Mouse (Mus musculus) gonadal fat pad, adult 2 months (tissue): ENCODE data around the gene Adgrd1. TPM values are rescaled to one million over a fixed set of nuclear protein-coding genes. Genes with fewer than 3 reads are reported as not detected.

ENCODE experiments used
- DNase-seq: peaks from one replicate; pipeline ENCODE4 v3.0.0-alpha.2; 2012; ENCODE audit warnings: low read depth
- polyA plus RNA-seq: library from polyadenylated mRNA; depleted of rRNA; stranded (reverse); fragments of >200 nt; gene quantifications from 2 replicates; pipeline ENCODE4 v1.2.3, GENCODE M21; 2012

Adgrd1 gene
- polyA plus RNA-seq, 1 experiment, result 10.8 TPM

DNA sequence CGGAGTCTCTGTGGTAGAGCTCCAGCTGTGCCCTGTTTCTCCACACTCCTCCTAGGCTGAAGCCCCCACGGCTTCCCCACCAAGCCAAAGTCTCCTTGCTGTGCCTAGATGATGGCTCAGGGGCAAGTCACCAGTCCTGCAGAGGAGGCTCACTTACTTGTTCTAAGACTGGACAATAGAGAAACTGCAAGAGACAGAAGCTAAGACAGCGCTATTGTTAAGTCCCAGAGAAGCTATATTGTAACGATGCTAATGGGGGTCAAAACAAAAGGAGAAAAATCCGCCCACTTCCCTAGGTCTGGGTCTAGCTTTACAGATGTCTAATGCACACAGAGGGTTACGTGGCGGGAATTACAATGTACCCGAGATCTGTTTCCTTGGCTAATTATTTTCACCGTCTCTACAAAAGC, 59.4 kb downstream of the Adgrd1 start:
- no peak for DNase-seq

DNA sequence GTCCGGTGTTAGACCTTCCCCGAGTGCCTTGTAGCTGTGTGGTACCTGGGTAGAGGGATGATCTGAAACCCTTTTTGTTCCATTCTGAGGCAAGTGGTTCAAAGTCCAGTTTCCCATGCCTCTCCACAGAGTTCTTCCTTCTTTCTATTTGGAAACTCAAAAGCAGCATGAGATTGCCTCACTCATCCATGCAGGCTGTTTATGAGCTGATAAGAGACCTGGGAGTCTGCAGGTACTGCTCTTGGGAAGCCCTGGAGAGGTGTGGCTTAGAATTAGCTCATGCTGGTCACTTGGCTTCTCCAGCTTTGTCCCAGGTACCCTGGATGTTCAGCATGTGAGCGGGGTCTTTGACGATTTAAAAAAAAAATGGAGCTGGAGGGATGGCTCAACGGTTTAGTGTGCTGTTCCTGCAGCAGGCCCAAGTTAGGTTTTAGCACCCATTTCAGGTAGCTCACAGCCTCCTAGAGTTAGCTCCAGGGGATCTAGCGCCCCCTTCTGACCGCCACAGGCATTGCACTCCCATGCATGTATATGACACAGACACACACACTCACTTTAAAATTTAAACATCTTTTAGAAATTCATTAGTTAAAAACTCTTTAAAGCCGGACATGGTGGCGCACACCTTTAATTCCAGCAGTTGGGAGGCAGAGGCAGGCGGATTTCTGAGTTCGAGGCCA, 65.0 kb downstream of the Adgrd1 start:
- no peak for DNase-seq

DNA sequence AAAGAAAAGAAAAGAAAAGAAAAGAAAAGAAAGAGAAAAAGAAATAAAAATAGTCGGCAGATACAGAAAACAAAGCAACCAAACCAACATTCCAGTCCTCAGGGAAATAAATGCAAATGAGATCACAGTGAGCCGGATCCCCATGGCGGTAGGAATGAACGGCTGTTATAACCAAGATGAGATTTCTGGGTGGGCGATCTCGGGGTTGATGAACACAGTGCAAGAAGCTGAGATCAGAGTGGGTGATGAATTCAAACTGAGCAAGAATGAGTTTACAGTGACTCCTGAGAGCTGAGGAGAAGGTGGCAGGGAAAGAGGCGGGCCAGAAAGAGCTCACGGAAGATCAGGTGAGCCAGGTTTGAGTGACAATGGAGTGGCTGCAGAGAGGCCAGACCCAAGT, 66.9 kb downstream of the Adgrd1 start:
- DNase-seq, result no peak

DNA sequence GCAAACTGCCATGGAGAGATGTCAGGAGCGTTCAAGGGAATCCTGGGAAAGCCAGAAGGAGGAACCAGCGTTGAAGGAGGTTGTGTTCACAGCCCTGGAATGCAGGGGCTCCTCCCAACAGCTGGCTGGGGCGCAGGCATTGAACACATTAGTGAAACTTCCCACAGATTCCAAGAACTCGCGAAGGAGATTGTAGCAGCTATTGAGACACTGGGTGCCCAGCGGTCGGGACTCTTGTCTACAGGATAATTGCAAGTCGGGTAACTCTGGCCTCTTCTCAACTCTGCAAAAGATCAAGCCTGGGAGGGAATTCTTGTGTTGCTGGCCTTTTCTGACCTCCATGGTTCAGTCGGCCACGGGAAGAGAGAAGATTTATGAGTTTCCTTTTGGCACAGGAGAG, 67.5 kb downstream of the Adgrd1 start:
- DNase-seq, result peak; percentile 33

DNA sequence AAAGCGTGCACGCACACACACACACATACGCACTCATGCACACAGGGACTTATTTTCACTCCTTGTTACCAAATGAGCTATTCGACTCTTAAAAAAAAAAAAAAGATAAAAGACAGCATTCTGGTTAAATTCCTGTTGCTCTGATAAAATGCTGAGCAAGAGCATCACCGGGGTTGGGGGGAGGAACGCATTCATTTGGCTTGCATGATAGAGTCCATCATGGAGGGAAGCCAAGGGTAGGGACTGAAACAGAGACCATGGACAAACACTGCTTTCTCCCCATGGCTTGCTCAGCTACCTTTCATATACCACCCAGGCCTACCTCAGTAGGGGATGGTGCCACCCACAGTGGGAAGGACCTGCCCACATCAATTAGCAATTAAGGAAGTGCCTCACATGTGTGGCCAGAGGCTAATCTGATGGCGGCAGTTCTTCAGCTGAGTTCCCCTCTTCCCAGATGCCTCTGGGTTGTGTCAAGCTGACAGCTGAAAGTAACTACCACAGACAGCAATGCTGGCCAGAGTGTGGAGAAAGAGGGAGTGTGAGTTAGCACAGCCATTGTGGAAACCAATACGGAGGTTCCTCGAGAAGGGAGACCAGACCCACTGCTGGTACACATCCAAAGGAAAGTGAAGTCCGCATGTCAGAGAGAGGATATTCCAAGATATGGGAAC, 68.5 kb downstream of the Adgrd1 start:
- DNase-seq, result no peak

DNA sequence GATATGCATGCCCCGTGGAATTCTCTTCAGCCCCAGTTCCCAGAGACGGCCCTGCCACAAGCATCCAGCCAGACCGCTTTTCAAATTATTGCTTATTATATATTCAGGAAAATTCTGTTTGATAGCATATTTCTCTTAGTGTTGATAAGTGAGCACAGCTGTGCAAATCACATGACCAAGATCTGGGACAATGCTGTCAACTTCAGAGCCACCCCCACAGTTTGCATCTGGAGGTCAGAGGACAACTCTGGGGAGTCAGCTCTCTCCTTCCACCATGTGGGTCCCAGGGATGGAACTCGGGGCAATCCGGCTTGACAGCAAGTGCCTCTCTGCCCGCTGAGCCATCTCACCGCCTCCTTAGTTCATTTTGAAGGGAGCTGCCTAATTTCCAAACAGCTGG, 69.0 kb downstream of the Adgrd1 start:
- no peak for DNase-seq

DNA sequence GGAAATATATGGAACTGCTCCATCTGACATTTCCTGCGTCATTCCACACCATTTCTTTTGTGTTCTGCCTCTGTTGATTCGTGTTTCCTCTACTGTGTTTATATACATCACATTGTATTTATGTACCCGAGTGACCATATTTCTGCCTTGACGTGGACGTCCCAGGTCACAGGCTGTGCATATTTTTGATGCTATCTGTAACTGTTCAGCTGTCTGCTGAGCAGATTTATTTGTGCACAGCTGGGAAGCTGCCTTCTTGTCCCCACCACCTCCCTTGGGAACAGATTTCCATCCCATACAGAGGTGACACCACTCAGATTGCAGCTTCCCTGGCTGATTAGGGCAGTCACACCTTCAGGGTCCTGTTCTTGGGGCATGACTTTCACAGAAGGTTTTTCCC, 72.5 kb downstream of the Adgrd1 start:
- DNase-seq, result no peak

DNA sequence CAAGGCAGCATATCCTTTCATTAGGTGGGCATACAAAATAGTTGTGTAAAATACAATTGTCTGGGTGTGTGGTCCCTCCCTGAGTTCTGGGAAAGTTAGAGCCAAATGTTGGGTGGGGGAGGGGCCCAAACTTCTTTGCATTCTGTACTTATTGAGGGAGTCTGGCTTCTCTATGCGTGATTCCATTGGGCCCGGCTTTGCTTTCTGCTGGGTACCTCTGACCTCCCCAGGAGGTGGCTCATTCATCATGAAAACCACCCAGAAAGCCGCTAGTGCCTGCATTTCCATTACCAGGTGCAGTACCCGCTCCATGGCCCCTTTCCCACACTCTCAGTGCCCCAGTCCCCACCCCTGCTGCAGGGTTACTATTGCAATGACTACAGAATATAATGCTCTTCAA, 73.0 kb downstream of the Adgrd1 start:
- DNase-seq, result no peak

DNA sequence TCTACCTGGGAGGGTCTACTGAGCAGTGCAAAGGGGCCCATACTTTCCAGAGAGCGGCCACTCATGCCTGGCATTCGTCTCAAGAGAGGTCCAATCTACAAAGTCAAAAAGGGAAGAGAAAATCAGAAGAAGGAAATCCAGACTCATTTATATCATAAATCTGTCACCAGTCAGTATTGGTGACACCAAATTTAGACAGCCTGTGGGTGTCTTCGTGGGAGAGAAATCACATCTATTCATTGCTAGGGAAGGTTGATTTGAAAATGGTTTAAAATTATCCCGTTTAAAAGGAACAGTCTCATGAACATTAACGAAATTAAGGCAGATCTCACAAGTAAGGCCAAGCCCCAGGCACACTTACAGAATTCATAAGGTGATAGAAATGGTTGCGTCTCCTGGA, 76.0 kb downstream of the Adgrd1 start:
- no peak for DNase-seq

DNA sequence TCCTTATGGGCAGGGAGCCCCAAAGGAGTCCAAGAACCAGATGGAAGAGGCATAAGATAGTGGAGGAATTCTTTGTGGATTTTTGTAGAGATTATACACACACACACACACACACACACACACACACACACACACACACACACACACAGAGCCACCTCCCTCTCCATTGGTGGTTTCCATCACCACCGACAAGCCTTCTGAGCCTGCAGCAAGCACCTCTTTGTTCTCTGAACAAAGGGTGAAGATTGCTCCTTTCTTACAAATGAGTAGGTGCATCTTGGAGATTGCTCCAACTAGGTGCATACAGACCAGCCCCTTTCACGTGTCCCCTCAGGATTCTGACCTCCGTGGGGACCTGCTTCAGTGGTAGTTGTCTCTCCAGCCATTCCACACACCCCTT, 79.4 kb downstream of the Adgrd1 start:
- DNase-seq, result no peak

DNA sequence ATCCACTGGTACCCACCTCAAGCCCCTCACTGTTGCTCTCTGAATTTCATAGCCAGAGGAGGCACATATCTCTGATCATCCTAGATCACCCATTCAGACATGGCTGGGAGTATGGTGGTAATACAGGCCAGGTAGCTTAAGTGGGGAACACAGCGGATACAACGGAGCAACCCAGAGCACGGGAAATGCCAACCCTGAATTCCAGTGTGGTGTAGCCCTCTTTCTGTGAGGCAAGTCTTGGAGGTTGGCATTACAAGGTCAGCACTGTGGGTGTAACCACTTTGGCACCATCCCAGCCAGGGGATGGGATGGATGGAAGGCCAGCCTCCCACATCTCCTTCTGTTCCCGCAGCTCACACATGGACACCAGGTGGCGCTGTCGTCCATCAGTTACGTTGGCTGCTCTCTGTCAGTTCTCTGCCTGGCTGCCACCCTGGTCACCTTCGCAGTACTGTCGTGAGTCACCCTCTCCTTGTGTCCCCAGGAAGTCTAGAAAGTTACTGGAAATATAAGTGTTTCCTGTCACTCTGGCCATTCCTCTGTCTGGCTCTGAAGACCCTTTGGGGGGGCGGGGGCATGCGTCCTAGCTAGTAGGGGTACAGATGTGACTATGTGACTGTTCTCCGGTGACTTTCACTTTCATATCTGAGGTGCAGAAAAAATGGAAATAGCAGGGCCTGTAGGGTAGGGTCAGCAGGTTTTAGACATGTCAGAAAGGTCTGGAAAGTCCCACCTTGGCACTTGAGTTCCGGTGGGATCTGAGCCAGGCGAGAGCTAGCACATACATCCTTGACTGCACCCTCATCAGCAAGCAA, 81.4 kb downstream of the Adgrd1 start:
- DNase-seq, result no peak

DNA sequence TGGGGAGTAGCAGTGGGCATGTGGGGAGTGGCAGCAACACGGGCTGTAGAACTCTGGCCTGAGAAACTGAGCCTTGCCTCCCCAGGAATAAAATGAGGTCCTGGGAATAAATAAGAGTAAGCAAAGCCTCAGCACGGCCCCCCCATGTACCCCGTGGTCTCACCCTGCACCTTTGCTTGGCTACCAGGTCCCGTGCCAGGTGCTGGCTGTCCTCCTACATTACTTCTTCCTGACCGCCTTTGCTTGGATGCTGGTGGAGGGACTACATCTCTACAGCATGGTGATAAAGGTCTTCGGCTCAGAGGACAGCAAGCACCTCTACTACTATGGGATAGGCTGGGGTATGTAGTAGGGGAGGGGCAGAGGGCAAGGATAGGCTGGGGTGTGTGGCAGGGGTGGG, 82.8 kb downstream of the Adgrd1 start:
- DNase-seq, result no peak

DNA sequence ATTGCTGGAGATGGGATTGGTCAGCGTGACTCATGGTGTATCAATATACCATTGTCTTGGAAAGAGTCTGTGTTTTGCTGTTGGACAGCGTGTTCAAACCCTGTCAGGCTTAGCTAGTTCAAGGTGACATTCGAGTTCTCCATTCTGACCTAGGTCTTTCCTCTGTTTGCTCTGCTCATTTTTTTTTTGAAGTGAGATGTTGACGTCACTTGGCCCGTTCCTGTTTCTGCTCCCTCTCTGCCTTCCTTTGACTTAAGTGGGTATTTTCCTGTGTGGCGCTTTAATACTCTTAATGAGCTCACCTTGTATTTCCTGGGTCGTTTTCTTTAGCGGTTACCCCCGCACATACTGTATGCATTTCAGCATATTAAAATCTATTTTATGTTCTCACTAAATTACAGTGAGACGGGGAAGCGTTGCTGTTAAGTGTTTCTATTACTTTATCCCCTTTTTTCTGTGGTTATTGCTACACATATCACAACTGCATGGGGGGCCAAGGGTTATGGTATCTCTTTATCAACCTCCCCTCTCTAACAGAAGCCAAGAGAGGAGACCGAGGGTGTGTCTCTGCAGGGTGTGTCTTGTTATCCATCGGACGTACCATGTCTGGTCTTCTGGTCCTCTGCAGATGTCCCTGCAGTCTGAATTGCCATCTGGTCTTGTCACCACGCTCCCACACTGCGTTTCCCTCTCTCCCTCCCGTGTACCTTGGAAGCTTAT, 83.6 kb downstream of the Adgrd1 start:
- no peak for DNase-seq

DNA sequence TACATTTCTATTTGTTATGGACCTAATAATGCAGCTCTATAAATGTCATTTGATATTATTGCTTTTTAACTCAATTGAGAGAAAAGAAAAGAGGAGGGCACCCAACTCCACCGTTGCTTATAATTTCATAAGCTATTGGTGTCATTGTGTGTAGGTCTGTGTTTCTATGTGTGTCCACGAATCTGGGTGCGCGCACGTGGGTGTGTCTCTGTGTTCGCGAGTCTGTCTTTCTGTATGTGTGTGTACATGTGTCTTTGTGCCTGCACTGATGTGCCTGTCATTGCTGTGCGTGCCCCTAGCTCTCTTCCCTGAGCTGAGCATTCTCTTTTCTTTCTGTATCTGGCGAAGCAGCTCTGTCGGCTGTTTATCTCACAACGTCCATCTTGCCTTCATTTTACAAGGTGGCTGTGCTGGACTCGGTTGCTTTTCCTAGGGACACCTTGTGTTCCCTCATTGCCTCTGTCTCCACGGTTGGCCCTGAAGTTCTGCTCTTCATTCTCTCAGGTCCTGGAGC, 84.2 kb downstream of the Adgrd1 start:
- no peak for DNase-seq

DNA sequence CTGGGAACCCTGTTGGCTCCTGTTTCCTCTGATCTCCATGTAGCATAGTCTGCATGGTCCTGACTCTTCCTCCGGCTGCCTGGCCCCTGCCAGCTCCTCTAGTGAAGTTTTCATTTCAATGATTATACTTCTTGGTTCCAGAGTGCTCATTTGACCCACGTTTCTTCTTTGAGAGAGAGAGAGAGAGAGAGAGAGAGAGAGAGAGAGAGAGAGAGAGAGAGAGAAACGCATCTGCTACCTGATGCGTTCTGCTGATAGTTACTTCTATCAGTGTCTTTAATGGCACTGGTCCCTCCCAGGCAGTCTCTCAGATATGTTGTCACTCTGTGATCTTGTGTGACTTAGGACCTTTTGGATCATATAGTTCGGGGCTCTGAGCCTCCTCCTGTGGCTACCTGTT, 84.9 kb downstream of the Adgrd1 start:
- DNase-seq, result no peak

DNA sequence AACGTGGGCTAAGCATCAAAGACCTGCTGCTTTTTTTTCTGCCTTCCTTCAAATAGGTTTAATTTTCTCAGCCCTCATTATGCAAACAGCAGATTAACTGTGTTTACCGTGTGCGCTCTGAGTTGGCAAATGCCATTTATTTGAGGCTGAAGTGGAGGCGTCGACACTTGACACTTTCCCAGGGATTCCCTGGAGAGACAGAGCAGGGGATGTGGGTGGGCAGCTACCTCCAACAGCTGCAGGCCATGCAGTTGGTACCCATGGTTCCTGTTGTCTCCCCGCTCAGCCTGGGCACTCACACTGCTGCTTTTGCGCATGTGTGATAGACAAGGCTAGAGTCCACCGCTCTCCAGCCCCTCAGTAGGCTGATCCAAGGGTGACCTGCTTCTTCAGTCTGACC, 86.0 kb downstream of the Adgrd1 start:
- no peak for DNase-seq

DNA sequence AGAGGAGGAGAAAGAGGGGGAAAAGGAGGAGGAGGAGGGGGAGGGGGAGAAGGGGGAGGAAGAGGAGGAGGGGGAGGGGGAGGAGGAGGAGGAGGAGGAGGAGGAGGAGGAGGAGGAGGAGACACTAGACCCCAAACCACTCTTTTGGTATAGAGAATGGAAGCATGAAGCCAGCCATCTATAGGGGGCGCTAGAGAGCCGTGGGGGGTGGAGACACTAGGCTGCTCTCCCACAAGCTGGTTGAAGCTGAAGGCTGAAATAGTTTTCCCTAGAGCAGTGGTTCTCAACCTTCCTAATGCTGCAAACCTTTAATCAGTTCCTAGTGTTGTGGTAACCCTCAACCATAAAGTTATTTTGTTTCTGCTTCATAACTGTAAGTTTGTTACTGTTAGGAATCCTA, 89.7 kb downstream of the Adgrd1 start:
- DNase-seq, result no peak

DNA sequence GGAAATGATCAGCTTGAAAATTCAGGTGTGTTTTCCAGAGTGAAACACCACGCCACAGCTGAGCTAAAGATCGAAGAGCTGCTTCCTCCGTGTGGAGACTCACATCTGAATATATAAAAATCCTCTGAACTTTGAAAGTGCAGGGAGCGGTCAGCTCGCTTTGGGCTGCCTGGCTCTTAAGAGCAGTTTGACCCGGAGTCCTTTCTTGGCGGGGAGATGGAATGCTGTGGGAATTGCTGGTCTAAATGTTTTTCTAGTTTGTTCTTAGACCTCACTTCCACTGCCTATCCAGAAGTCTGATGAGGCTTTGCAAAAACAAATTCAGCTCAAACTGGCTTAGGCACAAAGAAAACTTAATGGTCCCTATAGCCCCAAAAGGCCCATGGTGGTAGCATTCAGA, 90.4 kb downstream of the Adgrd1 start:
- DNase-seq, result no peak

DNA sequence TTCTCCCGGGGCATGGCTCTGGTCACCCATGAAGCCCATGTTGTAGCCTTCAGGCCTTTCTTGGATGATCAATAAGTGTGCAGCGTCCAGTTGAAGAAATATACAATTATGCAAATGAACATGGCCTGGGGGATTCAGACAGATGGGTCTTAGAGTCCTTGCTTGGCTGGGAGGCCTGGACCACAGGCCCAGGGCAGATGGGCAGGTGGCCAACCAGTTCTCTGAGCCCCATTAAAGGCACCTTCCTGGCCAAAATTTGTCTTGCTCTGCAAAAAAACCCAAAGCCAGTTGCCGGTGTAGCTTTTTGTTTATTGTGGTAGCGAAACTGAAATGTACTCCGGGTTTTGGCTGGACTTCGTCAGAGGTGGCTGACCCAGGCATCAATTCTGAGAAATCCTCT, 92.5 kb downstream of the Adgrd1 start:
- no peak for DNase-seq

DNA sequence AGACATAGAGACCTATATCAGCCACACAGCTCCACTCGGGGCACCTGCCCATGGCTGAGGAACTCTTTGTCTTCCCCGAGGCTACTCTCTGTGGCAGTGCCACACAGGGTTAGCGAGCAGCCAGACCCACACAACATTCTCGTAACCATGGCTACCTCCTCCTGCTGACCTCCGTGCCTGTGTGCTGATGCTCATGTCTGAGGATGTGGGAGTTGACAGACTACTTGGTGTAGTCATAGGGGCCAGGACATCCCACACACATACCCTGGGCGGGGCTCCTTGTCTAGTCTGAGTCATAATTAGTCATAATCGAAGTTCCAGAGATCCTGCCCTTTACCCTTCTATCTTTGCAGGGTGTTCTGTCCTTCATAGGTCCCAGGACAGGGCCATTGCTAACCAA, 93.5 kb downstream of the Adgrd1 start:
- DNase-seq, result no peak

DNA sequence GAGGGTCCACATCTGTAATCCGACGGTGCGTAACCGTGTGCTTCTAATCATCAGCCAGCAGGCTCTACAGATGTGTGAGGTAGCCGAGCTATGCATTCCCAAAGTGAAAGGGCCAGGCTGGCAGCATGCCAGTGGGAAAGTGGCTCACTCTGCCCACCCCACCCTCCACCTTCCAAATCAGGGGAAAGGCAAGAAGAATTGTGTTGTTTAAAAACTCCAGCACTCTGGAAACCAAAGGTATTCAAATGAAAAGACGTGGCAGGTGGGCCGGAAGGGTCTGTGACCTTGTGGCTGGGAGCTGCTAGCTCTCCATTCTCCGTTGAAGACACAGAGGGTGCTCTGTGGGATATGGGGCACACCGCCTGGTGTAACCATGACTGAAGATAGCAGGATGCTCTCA, 100.0 kb downstream of the Adgrd1 start:
- DNase-seq, result no peak

DNA sequence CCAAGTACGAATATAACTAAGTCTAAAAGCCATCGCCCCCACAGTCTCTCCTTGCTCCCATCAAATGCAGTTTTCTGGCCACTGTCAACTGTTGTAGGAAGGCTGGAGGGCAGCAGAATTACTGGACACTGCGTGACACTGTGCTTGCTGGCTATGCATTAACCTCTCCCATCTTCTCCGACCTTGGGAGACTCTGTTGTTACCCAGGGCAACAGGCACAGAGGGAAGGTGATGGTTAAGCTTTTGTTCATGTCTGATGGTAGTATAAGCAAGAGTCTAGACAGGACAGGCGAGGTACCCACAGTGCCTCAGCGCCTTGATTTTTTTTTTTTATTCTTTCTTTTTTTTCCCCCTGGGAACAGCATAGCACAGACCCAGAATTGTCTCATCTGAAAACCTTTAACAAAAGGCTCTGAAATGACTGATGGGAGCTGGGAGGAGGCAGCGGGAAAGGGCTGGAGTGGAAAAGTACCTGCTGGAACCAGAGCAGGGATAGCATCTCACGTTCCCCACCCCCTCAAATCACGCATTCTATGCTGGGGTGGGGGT, 100.5 kb downstream of the Adgrd1 start:
- DNase-seq, result no peak
